Mouse (Mus musculus) hindbrain, embryonic 12.5 days (tissue): ENCODE data around the gene Tns4. TPM values are rescaled to one million over a fixed set of nuclear protein-coding genes. Genes with fewer than 3 reads are reported as not detected.

Experiments used
- ATAC-seq: fragments of 200-750 bp; cut with Nextera tagmentation; 2 replicates; pipeline ENCODE4 v1.8.0; 2017; ENCODE audit warnings: moderate TSS enrichment; ENCODE audit not compliant: low FRiP score
- H3K27ac ChIP-seq: fragments of 300-500 bp; sonication (generic); 2 replicates; pipeline ENCODE4 v1.5.1; 2016; ENCODE audit warnings: mild to moderate bottlenecking
- H3K27me3 ChIP-seq: fragments of 300-500 bp; sonication (generic); 2 replicates; pipeline ENCODE4 v1.6.1; 2016; ENCODE audit warnings: mild to moderate bottlenecking
- H3K36me3 ChIP-seq: fragments of 300-500 bp; sonication (generic); 2 replicates; pipeline ENCODE4 v1.6.1; 2016; ENCODE audit warnings: mild to moderate bottlenecking
- H3K4me1 ChIP-seq: fragments of 300-500 bp; sonication (generic); 2 replicates; pipeline ENCODE4 v1.6.1; 2016
- H3K4me2 ChIP-seq: fragments of 300-500 bp; sonication (generic); replicated peaks from 2 replicates; pipeline ENCODE4 v1.6.1; 2016; ENCODE audit warnings: mild to moderate bottlenecking
- H3K4me3 ChIP-seq: fragments of 300-500 bp; sonication (generic); 2 replicates; pipeline ENCODE4 v1.5.1; 2016; ENCODE audit warnings: mild to moderate bottlenecking
- H3K9ac ChIP-seq: fragments of 300-500 bp; sonication (generic); 2 replicates; pipeline ENCODE4 v1.6.1; 2016; ENCODE audit warnings: mild to moderate bottlenecking, moderate library complexity
- H3K9me3 ChIP-seq: fragments of 300-500 bp; sonication (generic); replicated peaks from 2 replicates; pipeline ENCODE4 v1.6.1; 2016; ENCODE audit warnings: mild to moderate bottlenecking
- WGBS: fragments of 180-500 bp; shearing (Covaris S2); methylation state at CpG from one replicate; pipeline ENCODE4 v1.1.7; 2016; 5-methylcytosine and 5-hydroxymethylcytosine counted together
- polyA plus RNA-seq: library from polyadenylated mRNA; unstranded; fragments of >200 nt; fragmentation: Nextera tagmentation; extraction: Ambion mirVana; gene quantifications from 2 replicates; pipeline ENCODE4 v1.2.1, GENCODE M21; 2016

Tns4 gene
- 0.32 and 0.36 TPM in 2 replicates for polyA plus RNA-seq

GRCm38 (mm10) chr11:99089077-99089601 lies at the start of gene Tns4:
Gene Tns4, minus strand, starts transcription at chr11:99089306.
- H3K4me1 ChIP-seq: no peaks in the 10 kb centered on the region
- no peaks in the 10 kb centered on the region for H3K9me3 ChIP-seq
- no peak within 1 kb of the TSS for H3K27ac ChIP-seq
- no peak within 1 kb of the TSS for H3K9ac ChIP-seq
- no peak within 1 kb of the TSS for H3K4me3 ChIP-seq
- no peaks in the 10 kb centered on the region for H3K27me3 ChIP-seq
- ATAC-seq: no peak
- H3K4me2 ChIP-seq: no peak within 1 kb of the TSS
- WGBS: 62% methylated on average over 14 of the region's 14 CpGs
- no peaks in the 10 kb centered on the region for H3K36me3 ChIP-seq

GRCm38 (mm10) chr11:99137385-99137784 lies 48.3 kb upstream of the Tns4 start:
- Histone ChIP-seq H3K4me3 (no peak overlapping the region), H3K9me3 (no peaks in the 10 kb centered on the region), H3K4me1 (peaks cover 28% of the 10 kb centered on the region), H3K4me2 (no peak overlapping the region), H3K36me3 (no peaks in the 10 kb centered on the region), H3K27me3 (no peaks in the 10 kb centered on the region), H3K27ac (no peak overlapping the region), H3K9ac (no peak overlapping the region)
- ATAC-seq: no peak
- 67% methylated on average over 4 of the region's 4 CpGs for WGBS

- no peak for ATAC-seq
- no peak overlapping the region for H3K27ac ChIP-seq
- H3K9ac ChIP-seq: no peak overlapping the region
- no peaks in the 10 kb centered on the region for H3K9me3 ChIP-seq
- no peak overlapping the region for H3K4me3 ChIP-seq
- H3K4me1 ChIP-seq: peaks cover 29% of the 10 kb centered on the region
- WGBS: 67% methylated on average over 4 of the region's 4 CpGs
- H3K4me2 ChIP-seq: no peak overlapping the region
- H3K27me3 ChIP-seq: no peaks in the 10 kb centered on the region
- H3K36me3 ChIP-seq: no peaks in the 10 kb centered on the region
These were observed 47.9 kb upstream of the Tns4 start for GRCm38 (mm10) chr11:99136961-99137360.

GRCm38 (mm10) chr11:99136361-99136760 lies 47.3 kb upstream of the Tns4 start:
- Histone ChIP-seq H3K4me1 (peaks cover 31% of the 10 kb centered on the region), H3K9ac (no peak overlapping the region), H3K4me2 (no peak overlapping the region), H3K27ac (no peak overlapping the region), H3K27me3 (no peaks in the 10 kb centered on the region), H3K36me3 (no peaks in the 10 kb centered on the region), H3K4me3 (no peak overlapping the region), H3K9me3 (no peaks in the 10 kb centered on the region)
- ATAC-seq: no peak
- 43% methylated on average over 3 of the region's 3 CpGs for WGBS

GRCm38 (mm10) chr11:99135047-99135440 lies 45.9 kb upstream of the Tns4 start:
- ATAC-seq: no peak
- peaks cover 35% of the 10 kb centered on the region for H3K4me1 ChIP-seq
- no peaks in the 10 kb centered on the region for H3K27me3 ChIP-seq
- no peaks in the 10 kb centered on the region for H3K36me3 ChIP-seq
- no peak overlapping the region for H3K4me3 ChIP-seq
- 72% methylated on average over 8 of the region's 8 CpGs for WGBS
- no peak overlapping the region for H3K27ac ChIP-seq
- H3K9ac ChIP-seq: no peak overlapping the region
- H3K9me3 ChIP-seq: no peaks in the 10 kb centered on the region
- no peak overlapping the region for H3K4me2 ChIP-seq

- no peak overlapping the region for H3K9ac ChIP-seq
- H3K4me1 ChIP-seq: peaks cover 37% of the 10 kb centered on the region
- ATAC-seq: no peak
- H3K27me3 ChIP-seq: no peaks in the 10 kb centered on the region
- peak overlapping the region; percentile 56; the same call in 1 of the 2 replicates for H3K27ac ChIP-seq
- H3K4me2 ChIP-seq: no peak overlapping the region
- WGBS: 58% methylated on average over 15 of the region's 15 CpGs
- H3K36me3 ChIP-seq: no peaks in the 10 kb centered on the region
- H3K9me3 ChIP-seq: no peaks in the 10 kb centered on the region; the same call in 1 of the 2 replicates
- H3K4me3 ChIP-seq: no peak overlapping the region
These were observed 45.4 kb upstream of the Tns4 start for GRCm38 (mm10) chr11:99134266-99135046.

- Histone ChIP-seq H3K4me3 (no peak overlapping the region), H3K4me2 (no peak overlapping the region), H3K27ac (peak overlapping the region; percentile 40), H3K4me1 (peaks cover 41% of the 10 kb centered on the region), H3K9ac (no peak overlapping the region), H3K36me3 (no peaks in the 10 kb centered on the region), H3K27me3 (no peaks in the 10 kb centered on the region), H3K9me3 (no peaks in the 10 kb centered on the region; the same call in 1 of the 2 replicates)
- ATAC-seq: no peak
- WGBS: 53% methylated on average over 5 of the region's 5 CpGs
These were observed 44.3 kb upstream of the Tns4 start for GRCm38 (mm10) chr11:99133285-99133897.

- H3K27ac ChIP-seq: peak overlapping the region; percentile 91
- peak overlapping the region; percentile 35 for H3K9ac ChIP-seq
- 1% methylated on average over 11 of the region's 11 CpGs for WGBS
These were observed 43.1 kb upstream of the Tns4 start for GRCm38 (mm10) chr11:99132091-99132730.

GRCm38 (mm10) chr11:99131463-99131840 lies 42.3 kb upstream of the Tns4 start:
- peak overlapping the region; percentile 91 for H3K27ac ChIP-seq
- no peak overlapping the region for H3K4me3 ChIP-seq
- H3K27me3 ChIP-seq: no peaks in the 10 kb centered on the region
- peak overlapping the region; percentile 35 for H3K9ac ChIP-seq
- H3K9me3 ChIP-seq: no peaks in the 10 kb centered on the region; the same call in 1 of the 2 replicates
- no peaks in the 10 kb centered on the region for H3K36me3 ChIP-seq
- peak overlapping the region; percentile 45 for H3K4me2 ChIP-seq
- H3K4me1 ChIP-seq: peaks cover 44% of the 10 kb centered on the region
- no peak for ATAC-seq
- 42% methylated on average over 12 of the region's 12 CpGs for WGBS

More at GRCm38 (mm10) chr11:99132091-99132730, 43.1 kb upstream of the Tns4 start:
- H3K4me3 ChIP-seq: peak overlapping the region; percentile 0; the same call in 1 of the 2 replicates
- no peaks in the 10 kb centered on the region for H3K27me3 ChIP-seq
- H3K4me2 ChIP-seq: peak overlapping the region; percentile 45
- ATAC-seq: peak; percentile 82
- H3K4me1 ChIP-seq: peaks cover 42% of the 10 kb centered on the region
- no peaks in the 10 kb centered on the region; the same call in 1 of the 2 replicates for H3K9me3 ChIP-seq
- no peaks in the 10 kb centered on the region for H3K36me3 ChIP-seq

- no peak overlapping the region for H3K4me3 ChIP-seq
- no peak overlapping the region for H3K9ac ChIP-seq
- H3K36me3 ChIP-seq: no peaks in the 10 kb centered on the region
- H3K27ac ChIP-seq: no peak overlapping the region
- H3K9me3 ChIP-seq: no peaks in the 10 kb centered on the region; the same call in 1 of the 2 replicates
- H3K4me2 ChIP-seq: no peak overlapping the region
- H3K4me1 ChIP-seq: peaks cover 44% of the 10 kb centered on the region
- H3K27me3 ChIP-seq: no peaks in the 10 kb centered on the region
- no peak for ATAC-seq
- 47% methylated on average over 5 of the region's 5 CpGs for WGBS
These were observed 41.8 kb upstream of the Tns4 start for GRCm38 (mm10) chr11:99130736-99131462.

- Histone ChIP-seq H3K9me3 (no peaks in the 10 kb centered on the region; the same call in 1 of the 2 replicates), H3K4me3 (no peak overlapping the region), H3K27me3 (no peaks in the 10 kb centered on the region), H3K36me3 (no peaks in the 10 kb centered on the region), H3K4me1 (peaks cover 52% of the 10 kb centered on the region), H3K9ac (no peak overlapping the region), H3K4me2 (no peak overlapping the region), H3K27ac (no peak overlapping the region)
- 55% methylated on average over 2 of the region's 2 CpGs for WGBS
- ATAC-seq: no peak
These were observed 40.2 kb upstream of the Tns4 start for GRCm38 (mm10) chr11:99129287-99129686.
